Mouse (Mus musculus) lung, embryonic 15.5 days (tissue): ENCODE measurements around the gene 9330182L06Rik. TPM values are rescaled to one million over a fixed set of nuclear protein-coding genes. Genes with fewer than 3 reads are reported as not detected.

Experiments used
- ATAC-seq: fragments of 200-750 bp; cut with Nextera tagmentation; 2 replicates; pipeline ENCODE4 v1.8.0; 2017; ENCODE audit warnings: moderate number of reproducible peaks, borderline replicate concordance; ENCODE audit not compliant: low FRiP score, low TSS enrichment; ENCODE audit errors: extremely low read depth
- H3K27ac ChIP-seq: fragments of 300-500 bp; sonication (generic); 2 replicates; pipeline ENCODE4 v1.5.1; 2015; ENCODE audit warnings: moderate library complexity, mild to moderate bottlenecking, inconsistent platforms
- H3K27me3 ChIP-seq: fragments of 300-500 bp; sonication (generic); 2 replicates; pipeline ENCODE4 v1.6.1; 2015; ENCODE audit warnings: inconsistent platforms
- H3K36me3 ChIP-seq: fragments of 300-500 bp; sonication (generic); 2 replicates; pipeline ENCODE4 v1.6.1; 2015; ENCODE audit warnings: inconsistent platforms
- H3K4me1 ChIP-seq: fragments of 300-500 bp; sonication (generic); 2 replicates; pipeline ENCODE4 v1.6.1; 2015; ENCODE audit warnings: inconsistent platforms
- H3K4me2 ChIP-seq: fragments of 300-500 bp; sonication (generic); 2 replicates; pipeline ENCODE4 v1.6.1; 2015; ENCODE audit warnings: inconsistent platforms, mild to moderate bottlenecking, moderate library complexity
- H3K4me3 ChIP-seq: fragments of 300-500 bp; sonication (generic); 2 replicates; pipeline ENCODE4 v1.5.1; 2015; ENCODE audit warnings: mild to moderate bottlenecking, inconsistent platforms
- H3K9ac ChIP-seq: fragments of 300-500 bp; sonication (generic); 2 replicates; pipeline ENCODE4 v1.6.1; 2015; ENCODE audit warnings: inconsistent platforms
- H3K9me3 ChIP-seq: fragments of 300-500 bp; sonication (generic); 2 replicates; pipeline ENCODE4 v1.6.1; 2016; ENCODE audit warnings: inconsistent platforms
- WGBS: fragments of 180-500 bp; shearing (Covaris S2); methylation state at CpG from one replicate; pipeline ENCODE4 v1.1.7; 2015; 5-methylcytosine and 5-hydroxymethylcytosine counted together
- polyA plus RNA-seq: library from polyadenylated mRNA; unstranded; fragments of >200 nt; fragmentation: Nextera tagmentation; extraction: Ambion mirVana; gene quantifications from 2 replicates; pipeline ENCODE4 v1.2.1, GENCODE M21; 2015

Gene 9330182L06Rik
- polyA plus RNA-seq, 1 experiment from 2014 or later, result 3.0 TPM

- WGBS, result 81% methylated on average over 8 of the region's 8 CpGs
Measured at GRCm38 (mm10) chr5:9339511-9340173, 73.7 kb downstream of the 9330182L06Rik start.

GRCm38 (mm10) chr5:9344581-9344980, 78.7 kb downstream of the 9330182L06Rik start:
- no peaks in the 10 kb centered on the region for H3K36me3 ChIP-seq
- H3K4me1 ChIP-seq, result no peaks in the 10 kb centered on the region
- H3K27ac ChIP-seq, result no peak overlapping the region
- H3K9ac ChIP-seq, result no peak overlapping the region
- H3K27me3 ChIP-seq, result no peaks in the 10 kb centered on the region
- no peak overlapping the region for H3K4me3 ChIP-seq
- H3K4me2 ChIP-seq, result no peak overlapping the region
- 48% methylated on average over 5 of the region's 5 CpGs for WGBS
- no peaks in the 10 kb centered on the region for H3K9me3 ChIP-seq
- no peak for ATAC-seq

More at GRCm38 (mm10) chr5:9339511-9340173, 73.7 kb downstream of the 9330182L06Rik start:
- no peaks in the 10 kb centered on the region for H3K4me1 ChIP-seq
- H3K4me2 ChIP-seq, result no peak overlapping the region
- no peaks in the 10 kb centered on the region for H3K9me3 ChIP-seq
- H3K9ac ChIP-seq, result no peak overlapping the region
- no peak for ATAC-seq
- H3K36me3 ChIP-seq, result no peaks in the 10 kb centered on the region
- no peaks in the 10 kb centered on the region for H3K27me3 ChIP-seq
- H3K27ac ChIP-seq, result no peak overlapping the region
- no peak overlapping the region for H3K4me3 ChIP-seq

- Histone ChIP-seq H3K9me3 (no peaks in the 10 kb centered on the region), H3K27me3 (no peaks in the 10 kb centered on the region), H3K27ac (no peak overlapping the region), H3K4me2 (no peak overlapping the region), H3K36me3 (no peaks in the 10 kb centered on the region), H3K9ac (no peak overlapping the region), H3K4me1 (no peaks in the 10 kb centered on the region), H3K4me3 (no peak overlapping the region)
- 73% methylated on average over 10 of the region's 10 CpGs for WGBS
- ATAC-seq, result no peak
Measured at GRCm38 (mm10) chr5:9345038-9345617, 79.2 kb downstream of the 9330182L06Rik start.

GRCm38 (mm10) chr5:9345625-9346024, 79.7 kb downstream of the 9330182L06Rik start:
- Histone ChIP-seq H3K9ac (no peak overlapping the region), H3K4me1 (no peaks in the 10 kb centered on the region), H3K27ac (no peak overlapping the region), H3K9me3 (no peaks in the 10 kb centered on the region), H3K27me3 (no peaks in the 10 kb centered on the region), H3K36me3 (no peaks in the 10 kb centered on the region), H3K4me2 (no peak overlapping the region), H3K4me3 (no peak overlapping the region)
- WGBS, result 83% methylated on average over 3 of the region's 3 CpGs
- no peak for ATAC-seq

GRCm38 (mm10) chr5:9346510-9346909, 80.6 kb downstream of the 9330182L06Rik start:
- 69% methylated on average over 4 of the region's 4 CpGs for WGBS
- Histone ChIP-seq H3K4me1 (no peaks in the 10 kb centered on the region), H3K4me2 (no peak overlapping the region), H3K36me3 (no peaks in the 10 kb centered on the region), H3K9me3 (no peaks in the 10 kb centered on the region), H3K9ac (no peak overlapping the region), H3K27me3 (no peaks in the 10 kb centered on the region), H3K4me3 (no peak overlapping the region), H3K27ac (no peak overlapping the region)
- ATAC-seq, result no peak

GRCm38 (mm10) chr5:9352163-9352562, 86.2 kb downstream of the 9330182L06Rik start:
- Histone ChIP-seq H3K4me2 (no peak overlapping the region), H3K9ac (no peak overlapping the region), H3K27ac (no peak overlapping the region), H3K4me3 (no peak overlapping the region), H3K27me3 (no peaks in the 10 kb centered on the region), H3K36me3 (no peaks in the 10 kb centered on the region), H3K9me3 (no peaks in the 10 kb centered on the region), H3K4me1 (no peaks in the 10 kb centered on the region)
- 72% methylated on average over 5 of the region's 5 CpGs for WGBS
- ATAC-seq, result no peak

- H3K9ac ChIP-seq, result no peak overlapping the region
- no peaks in the 10 kb centered on the region for H3K27me3 ChIP-seq
- no peak for ATAC-seq
- no peaks in the 10 kb centered on the region for H3K9me3 ChIP-seq
- no peak overlapping the region for H3K4me3 ChIP-seq
- H3K4me2 ChIP-seq, result no peak overlapping the region
- no peaks in the 10 kb centered on the region for H3K36me3 ChIP-seq
- WGBS, result 51% methylated on average over 1 of the region's 1 CpGs
- no peak overlapping the region for H3K27ac ChIP-seq
- no peaks in the 10 kb centered on the region for H3K4me1 ChIP-seq
Measured at GRCm38 (mm10) chr5:9352646-9353045, 86.7 kb downstream of the 9330182L06Rik start.

- Histone ChIP-seq H3K27me3 (no peaks in the 10 kb centered on the region), H3K4me1 (no peaks in the 10 kb centered on the region), H3K27ac (no peak overlapping the region), H3K4me3 (no peak overlapping the region), H3K36me3 (no peaks in the 10 kb centered on the region), H3K9ac (no peak overlapping the region), H3K9me3 (no peaks in the 10 kb centered on the region), H3K4me2 (no peak overlapping the region)
- WGBS, result 83% methylated on average over 1 of the region's 1 CpGs
- no peak for ATAC-seq
Measured at GRCm38 (mm10) chr5:9354257-9354656, 88.3 kb downstream of the 9330182L06Rik start.

- no peak overlapping the region for H3K4me2 ChIP-seq
- no peak overlapping the region for H3K27ac ChIP-seq
- H3K9ac ChIP-seq, result no peak overlapping the region
- ATAC-seq, result no peak
- no peaks in the 10 kb centered on the region for H3K9me3 ChIP-seq
- H3K27me3 ChIP-seq, result no peaks in the 10 kb centered on the region
- no peak overlapping the region for H3K4me3 ChIP-seq
- H3K36me3 ChIP-seq, result no peaks in the 10 kb centered on the region
- WGBS, result 30% methylated on average over 2 of the region's 2 CpGs
- H3K4me1 ChIP-seq, result no peaks in the 10 kb centered on the region
Measured at GRCm38 (mm10) chr5:9358076-9358475, 92.2 kb downstream of the 9330182L06Rik start.

- H3K9me3 ChIP-seq, result no peaks in the 10 kb centered on the region
- H3K27me3 ChIP-seq, result no peaks in the 10 kb centered on the region
Measured at GRCm38 (mm10) chr5:9361982-9362661, 96.2 kb downstream of the 9330182L06Rik start.

GRCm38 (mm10) chr5:9364937-9365336, 99.0 kb downstream of the 9330182L06Rik start:
- H3K9me3 ChIP-seq, result no peaks in the 10 kb centered on the region
- no peaks in the 10 kb centered on the region for H3K4me1 ChIP-seq
- no peaks in the 10 kb centered on the region for H3K36me3 ChIP-seq
- H3K27me3 ChIP-seq, result no peaks in the 10 kb centered on the region
- H3K27ac ChIP-seq, result no peak overlapping the region
- H3K4me2 ChIP-seq, result no peak overlapping the region
- WGBS, result 46% methylated on average over 1 of the region's 1 CpGs
- no peak overlapping the region for H3K4me3 ChIP-seq
- ATAC-seq, result no peak
- H3K9ac ChIP-seq, result no peak overlapping the region

More at GRCm38 (mm10) chr5:9361982-9362661, 96.2 kb downstream of the 9330182L06Rik start:
- no peak overlapping the region for H3K4me2 ChIP-seq
- H3K27ac ChIP-seq, result no peak overlapping the region
- H3K9ac ChIP-seq, result no peak overlapping the region
- 67% methylated on average over 7 of the region's 7 CpGs for WGBS
- no peak overlapping the region for H3K4me3 ChIP-seq
- H3K36me3 ChIP-seq, result no peaks in the 10 kb centered on the region
- no peaks in the 10 kb centered on the region for H3K4me1 ChIP-seq
- no peak for ATAC-seq
